Mouse (Mus musculus): ENCODE data around the gene Rnaset2b.
"Not testable (repeated sequence)": the region's sequence is repeated elsewhere in the genome, so short reads cannot be mapped to it uniquely, and the experiment has no call there.

- not testable (repeated sequence) for TF ChIP-seq POLR2A, CTCF (IDR thresholded peaks at IDR 0.05; ENCODE audit: extremely low read depth, insufficient read depth, low read length)
Measured at GRCm38 (mm10) chr17:6986118-6986517, 15.7 kb downstream of the Rnaset2b start.

Measured in cortical plate, adult 2 months (tissue).